Mouse (Mus musculus) cortical plate, adult 2 months (tissue): ENCODE data around the gene Entpd3. TPM values are rescaled to one million over a fixed set of nuclear protein-coding genes. Genes with fewer than 3 reads are reported as not detected.
"Not testable (repeated sequence)": the region's sequence is repeated elsewhere in the genome, so short reads cannot be mapped to it uniquely, and the experiment has no call there.

ENCODE experiments used
- H3K27ac ChIP-seq: fragments of 200-500 bp; 2 replicates; pipeline ENCODE4 v1.5.1; 2012; ENCODE audit warnings: low read length, control low read depth, inconsistent platforms; ENCODE audit not compliant: insufficient read depth
- H3K4me1 ChIP-seq: fragments of 200-500 bp; 2 replicates; pipeline ENCODE4 v1.6.1; 2011; ENCODE audit warnings: low read length; ENCODE audit not compliant: control insufficient read depth, insufficient read depth
- H3K4me3 ChIP-seq: fragments of 200-500 bp; 2 replicates; pipeline ENCODE4 v1.5.1; 2011; ENCODE audit warnings: mild to moderate bottlenecking, low read length, control low read depth; ENCODE audit not compliant: insufficient read depth
- CTCF ChIP-seq: fragments of 200-500 bp; IDR thresholded peaks from 2 replicates; pipeline ENCODE4 v1.5.1; 2011; ENCODE audit warnings: mild to moderate bottlenecking, control low read depth, low read length; ENCODE audit not compliant: insufficient read depth; ENCODE audit errors: extremely low read depth
- POLR2A ChIP-seq: fragments of 200-500 bp; IDR thresholded peaks from 2 replicates; pipeline ENCODE4 v1.6.1; 2011; ENCODE audit warnings: mild to moderate bottlenecking, low read length, control low read depth; ENCODE audit not compliant: insufficient read depth; ENCODE audit errors: extremely low read depth
- polyA plus RNA-seq: library from polyadenylated mRNA; depleted of rRNA; stranded (reverse); fragments of >200 nt; gene quantifications from 2 replicates; pipeline ENCODE4 v1.2.3, GENCODE M21; 2012

Gene Entpd3
- polyA plus RNA-seq, 1 experiment = 8.0 TPM

DNA sequence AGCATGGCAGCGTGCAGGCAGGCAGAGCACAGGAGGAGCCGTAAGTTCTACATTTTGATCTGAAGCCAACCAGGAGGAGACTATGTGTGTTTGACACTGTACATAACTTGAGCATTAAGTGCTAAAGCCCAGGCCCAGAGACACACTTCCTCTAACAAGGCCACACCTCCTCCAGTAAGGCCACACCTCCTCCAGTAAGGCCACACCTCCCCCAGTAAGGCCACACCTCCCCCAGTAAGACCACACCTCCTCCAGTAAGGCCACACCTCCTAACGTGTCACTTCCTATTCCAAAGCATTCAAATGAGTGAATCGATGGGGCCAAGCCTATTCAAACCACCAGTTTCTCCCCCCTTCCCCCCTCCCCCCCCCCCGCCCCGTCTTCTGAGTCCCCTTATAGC, 6.9 kb upstream of the Entpd3 start:
- Histone ChIP-seq H3K4me3 (no peak overlapping the region), H3K27ac (no peak overlapping the region), H3K4me1 (no peaks in the 10 kb centered on the region)
- no peak for TF ChIP-seq CTCF
- no peak for TF ChIP-seq POLR2A

DNA sequence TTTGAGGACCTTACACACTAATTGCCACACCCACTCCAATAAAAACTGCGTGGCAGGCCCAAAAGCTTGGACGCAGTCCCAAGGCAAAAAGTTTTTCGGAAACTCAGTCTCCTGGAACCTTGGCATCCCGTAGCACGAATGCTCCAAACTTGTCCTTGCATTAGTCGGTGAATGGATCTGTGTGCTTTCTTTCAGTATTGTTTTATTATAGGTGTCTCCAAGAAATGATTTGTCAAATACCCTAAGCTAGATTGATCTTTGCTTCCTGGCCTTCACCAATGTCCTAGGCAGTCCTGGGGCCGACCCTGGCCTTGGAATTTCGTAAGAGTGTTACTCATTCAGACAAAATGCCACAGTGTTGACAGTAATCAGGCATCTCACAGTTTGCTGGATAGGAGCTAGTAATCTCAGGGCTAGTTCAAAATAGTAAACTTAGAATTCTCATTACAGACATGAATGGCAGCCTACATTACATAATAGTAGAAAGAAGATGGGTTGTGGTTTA, 6.1 kb upstream of the Entpd3 start:
- H3K4me1 ChIP-seq, H3K4me3 ChIP-seq, H3K27ac ChIP-seq: not testable (repeated sequence)

- H3K4me3 ChIP-seq = no peak overlapping the region
- H3K4me1 ChIP-seq = no peaks in the 10 kb centered on the region; the same call in 1 of the 2 replicates
- TF ChIP-seq CTCF (no peak), POLR2A (no peak)
- H3K27ac ChIP-seq = no peak overlapping the region
These were observed 1.8 kb downstream of the Entpd3 start for GRCm38 (mm10) chr9:120541411-120541810.

DNA sequence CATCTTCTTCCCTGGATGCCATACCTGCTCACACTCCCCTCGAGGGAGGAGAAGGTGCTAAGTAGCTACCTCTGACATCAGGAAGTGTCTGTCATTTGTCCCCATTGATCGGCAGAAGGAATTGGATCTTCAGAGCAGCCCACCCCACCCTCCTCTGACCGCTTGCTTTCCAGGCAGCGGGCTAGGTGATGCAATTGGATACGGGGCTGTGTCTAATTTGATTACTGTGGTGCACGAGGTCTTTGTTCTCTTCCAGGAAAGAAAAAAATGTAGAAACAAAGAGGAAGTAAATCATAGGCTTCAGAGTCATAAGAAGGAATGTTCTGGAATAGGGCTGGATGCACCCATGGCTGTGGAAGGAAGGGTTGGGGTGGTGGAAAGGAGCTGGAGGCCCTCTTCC, 2.6 kb downstream of the Entpd3 start:
- H3K4me3 ChIP-seq = no peak overlapping the region
- TF ChIP-seq CTCF (no peak), POLR2A (no peak)

DNA sequence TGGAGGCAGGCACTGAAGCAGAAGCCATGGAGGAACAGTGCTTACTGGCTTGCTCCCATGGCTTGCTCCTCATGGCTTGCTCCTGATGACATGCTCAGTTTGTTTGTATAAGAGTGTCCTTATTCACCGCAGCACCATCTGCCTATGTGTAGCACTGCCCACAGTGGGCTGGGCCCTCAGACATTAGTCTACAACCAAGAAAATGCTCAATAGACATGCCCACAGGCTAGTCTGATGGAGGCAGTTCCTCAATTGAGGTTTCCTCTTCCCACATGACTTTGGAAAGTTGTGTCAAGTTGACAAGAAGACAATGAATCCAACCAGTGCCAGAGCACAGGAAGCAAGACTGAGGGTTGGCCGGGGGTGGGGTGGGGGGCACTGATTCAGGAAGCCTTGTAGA, 6.4 kb downstream of the Entpd3 start:
- TF ChIP-seq POLR2A (no peak), CTCF (no peak)
- H3K4me1 ChIP-seq = no peaks in the 10 kb centered on the region
- H3K4me3 ChIP-seq = no peak overlapping the region
- H3K27ac ChIP-seq = no peak overlapping the region

More for the DNA sequence above, 2.6 kb downstream of the Entpd3 start:
- Histone ChIP-seq H3K4me1 (no peaks in the 10 kb centered on the region; the same call in 1 of the 2 replicates), H3K27ac (no peak overlapping the region)

DNA sequence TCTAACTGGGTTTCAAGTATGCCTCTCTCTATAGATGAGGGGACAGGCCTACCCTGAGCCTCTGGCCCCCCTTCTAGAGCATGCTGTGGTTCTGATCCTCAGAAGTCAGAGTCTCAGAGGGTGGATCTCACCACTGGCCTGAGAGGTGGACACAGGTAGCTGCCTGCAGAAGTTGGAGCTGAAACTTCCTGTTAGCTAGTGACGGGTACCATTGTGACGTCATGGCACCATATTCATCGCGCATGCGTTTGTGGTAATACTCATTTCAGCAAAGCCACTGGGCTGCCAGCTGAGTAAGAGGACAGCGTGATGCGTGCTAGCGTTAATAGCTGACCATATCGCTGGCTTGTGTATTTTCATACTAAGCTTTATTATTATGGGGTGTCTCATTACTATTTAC, 6.9 kb downstream of the Entpd3 start:
- H3K27ac ChIP-seq = no peak overlapping the region
- no peak overlapping the region for H3K4me3 ChIP-seq
- no peaks in the 10 kb centered on the region for H3K4me1 ChIP-seq
- no peak for TF ChIP-seq POLR2A
- no peak for TF ChIP-seq CTCF

GRCm38 (mm10) chr9:120547026-120547668, 7.5 kb downstream of the Entpd3 start:
- no peak overlapping the region for H3K4me3 ChIP-seq
- no peak for TF ChIP-seq CTCF
- TF ChIP-seq POLR2A = no peak
- no peaks in the 10 kb centered on the region for H3K4me1 ChIP-seq
- H3K27ac ChIP-seq = no peak overlapping the region

GRCm38 (mm10) chr9:120550778-120551177, 11.2 kb downstream of the Entpd3 start:
- H3K4me3 ChIP-seq = no peak overlapping the region
- TF ChIP-seq POLR2A (no peak), CTCF (no peak)
- H3K4me1 ChIP-seq = no peaks in the 10 kb centered on the region
- no peak overlapping the region for H3K27ac ChIP-seq

GRCm38 (mm10) chr9:120563590-120563989, 24.0 kb downstream of the Entpd3 start:
- TF ChIP-seq POLR2A (no peak), CTCF (no peak)
- no peak overlapping the region for H3K27ac ChIP-seq
- no peaks in the 10 kb centered on the region for H3K4me1 ChIP-seq
- H3K4me3 ChIP-seq = no peak overlapping the region

- Histone ChIP-seq H3K4me3 (no peak overlapping the region), H3K4me1 (no peaks in the 10 kb centered on the region), H3K27ac (no peak overlapping the region)
- TF ChIP-seq POLR2A = no peak
- TF ChIP-seq CTCF = no peak
These were observed 24.6 kb downstream of the Entpd3 start for GRCm38 (mm10) chr9:120564247-120564646.
